Mouse (Mus musculus) left cerebral cortex, postnatal 36 days (tissue): Measurements from ENCODE around the gene Gm11273. TPM values are rescaled to one million over a fixed set of nuclear protein-coding genes. Genes with fewer than 3 reads are reported as not detected.

Experiments
- DNase-seq, 2 experiments: peaks; one replicate each; pipeline ENCODE4 v3.0.0; 2021 to 2022; ENCODE audit warnings: low spot score in 2 of 2, mixed read lengths in 1 of 2
- intact Hi-C: fragments of 180-260 bp; cut with DNase I; formaldehyde crosslinking; loops from one replicate; pipeline ENCODE4 v1.15.1; 2025
- total RNA-seq, 2 experiments: library from RNA; stranded (reverse); gene quantifications; 2 replicates each; pipeline ENCODE4 v1.2.3; 2021

Gm11273 gene
- total RNA-seq, 2 experiments from 2014 or later = 56.4 to 67.0 TPM

- no peak for DNase-seq
- intact Hi-C loops = no loop called here
These were observed 47.1 kb downstream of the Gm11273 start for GRCm38 (mm10) chr13:21454133-21454532.

- intact Hi-C loops = loop anchor here (2.0 kb wide), 3 partner anchors 45 to 91 kb away; partner anchors contain the start of gene Zscan12
These were observed 47.8 kb downstream of the Gm11273 start, which contains the start of gene Zscan26 for GRCm38 (mm10) chr13:21453449-21453848. TSS of gene Zscan26 (minus strand) at chr13:21453730.

GRCm38 (mm10) chr13:21453042-21453441, 48.2 kb downstream of the Gm11273 start:
- DNase-seq = no peak
- intact Hi-C loops = loop anchor here (2.0 kb wide), 3 partner anchors 44 to 90 kb away; partner anchors contain the start of gene Zscan12

More at GRCm38 (mm10) chr13:21453449-21453848, 47.8 kb downstream of the Gm11273 start, which contains the start of gene Zscan26:
- peak; percentile 86 to 87 for DNase-seq

Other genes starting within 250 kb of the Gm11273 start
- not detected for gene Gpx5, start 208.7 kb downstream of the Gm11273 start, total RNA-seq
- gene Gpx6, start 189.3 kb downstream of the Gm11273 start, total RNA-seq = not detected
- not detected for gene Olfr1367, start 154.5 kb downstream of the Gm11273 start, total RNA-seq
- 1 to 10 TPM; 7.1 to 9.4 TPM for gene Zscan12, start 138.6 kb downstream of the Gm11273 start, total RNA-seq
- gene Zkscan3, start 98.7 kb downstream of the Gm11273 start, total RNA-seq = 10 to 100 TPM; 30.3 to 45.5 TPM
- gene Pgbd1, start 60.4 kb downstream of the Gm11273 start, total RNA-seq = 1 to 10 TPM; 1.3 to 1.9 TPM
- gene Zscan26, start 47.7 kb downstream of the Gm11273 start, total RNA-seq = 10 to 100 TPM; 43.8 to 58.5 TPM
- 1 to 10 TPM; 1.4 to 1.7 TPM for gene Nkapl, start 32.9 kb downstream of the Gm11273 start, total RNA-seq
- gene Zkscan4, start 22.5 kb downstream of the Gm11273 start, total RNA-seq = 1 to 10 TPM; 7.5 to 7.6 TPM
- not detected for gene Gm10065, start 22.0 kb downstream of the Gm11273 start, total RNA-seq
- gene AK157302, start 6.2 kb downstream of the Gm11273 start, total RNA-seq = 10 to 100 TPM; 20.5 to 25.5 TPM
- gene Zkscan8, start 29.7 kb upstream of the Gm11273 start, total RNA-seq = 10 to 100 TPM; 15.9 to 18.1 TPM
- gene Olfr1366, start 41.4 kb upstream of the Gm11273 start, total RNA-seq = not detected
- gene Olfr1535, start 58.5 kb upstream of the Gm11273 start, total RNA-seq = not detected
- not detected for gene Olfr1364, start 80.3 kb upstream of the Gm11273 start, total RNA-seq
- not detected for gene Olfr1362, start 112.6 kb upstream of the Gm11273 start, total RNA-seq
- gene Olfr11, start 141.1 kb upstream of the Gm11273 start, total RNA-seq = not detected
- not detected for gene Olfr1361, start 162.0 kb upstream of the Gm11273 start, total RNA-seq
- not detected for gene Olfr1360, start 176.0 kb upstream of the Gm11273 start, total RNA-seq
- not detected for gene Olfr1359, start 196.7 kb upstream of the Gm11273 start, total RNA-seq
- gene Hist1h2bl, start 214.7 kb upstream of the Gm11273 start, total RNA-seq = 10 to 100 TPM; 25.8 to 35.2 TPM
- 10 to 100 TPM; 26.5 to 66.3 TPM for gene Hist1h2ai, start 215.0 kb upstream of the Gm11273 start, total RNA-seq
- 10 to 100 TPM; 73.2 to 76.4 TPM for gene Hist1h3h, start 216.2 kb upstream of the Gm11273 start, total RNA-seq
- 1 to 10 TPM; 4.0 to 5.5 TPM for gene Hist1h2bm, start 220.6 kb upstream of the Gm11273 start, total RNA-seq
- 10 to 100 TPM; 16.7 to 20.3 TPM for gene Hist1h4j, start 233.6 kb upstream of the Gm11273 start, total RNA-seq
- 100 to 1,000 TPM; 409 to 465 TPM for gene Hist1h4k, start 249.1 kb upstream of the Gm11273 start, total RNA-seq